Mouse (Mus musculus): ENCODE data around the gene Hist1h4k. TPM values are rescaled to one million over a fixed set of nuclear protein-coding genes. Genes with fewer than 3 reads are reported as not detected.
"Not testable (repeated sequence)": the region's sequence is repeated elsewhere in the genome, so short reads cannot be mapped to it uniquely, and the experiment has no call there.

The Hist1h4k gene
- total and polyA plus RNA-seq, 2 experiments from 2014 or later = 0.80 to 434 TPM

DNA sequence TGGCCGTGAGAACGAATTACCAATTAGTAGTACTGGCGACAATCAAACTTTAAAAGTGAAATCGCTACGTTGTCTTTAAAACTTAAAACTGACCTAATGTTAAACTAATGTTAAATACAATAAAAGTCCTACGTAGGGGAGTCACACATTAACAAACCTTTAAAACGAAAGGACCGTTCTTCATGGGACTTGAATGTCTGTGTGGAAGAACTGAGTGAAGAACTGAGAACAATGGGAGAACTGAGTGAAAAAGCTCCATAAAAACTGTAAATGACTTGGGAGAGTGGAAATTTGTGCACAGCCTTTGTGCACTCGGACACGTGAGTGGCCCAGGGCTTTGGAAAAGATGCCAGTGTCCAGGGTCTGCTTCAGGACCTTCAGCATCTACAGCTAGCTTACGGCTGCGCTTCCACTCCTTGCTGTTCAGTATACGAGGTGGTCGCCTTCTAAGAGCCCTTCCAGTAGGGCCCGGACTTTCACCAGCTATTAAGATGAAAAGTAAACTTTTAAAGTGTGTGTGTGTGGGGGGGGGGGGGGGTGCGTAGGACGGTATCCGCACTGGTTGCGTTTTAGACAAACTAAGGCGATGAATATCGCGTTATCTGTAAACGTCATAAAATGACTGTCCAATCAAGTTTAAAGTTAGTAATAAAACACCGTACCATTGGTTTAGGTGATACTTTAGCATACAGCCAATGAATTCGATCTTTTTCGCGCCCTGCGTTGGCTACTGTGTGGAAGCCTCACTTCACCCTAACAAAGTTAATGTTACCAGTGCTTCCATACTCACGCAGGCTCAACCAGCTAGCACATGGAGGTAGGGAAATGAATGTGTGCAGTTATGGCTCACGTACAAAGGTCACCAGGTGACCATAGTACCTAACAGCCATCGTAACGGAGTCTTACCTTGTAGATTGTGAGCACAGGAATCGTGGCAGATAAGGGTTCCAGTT is 28.8 kb upstream of the Hist1h4k start:
- Histone ChIP-seq H3K4me1 (ENCODE audit: insufficient read depth, low read length) (peaks cover 11% of the 10 kb centered on the region), H3K9ac (replicated peaks; ENCODE audit: low read length, poor library complexity, severe bottlenecking) (peak overlapping the region; percentile 51), H3K4me3 (ENCODE audit: low read depth, low read length) (peak overlapping the region; percentile 52), H3K36me3 (ENCODE audit: insufficient read depth, low read length) (no peaks in the 10 kb centered on the region), H3K9me3 (ENCODE audit: low read length) (no peaks in the 10 kb centered on the region), H3K27ac (ENCODE audit: low read depth, low read length) (peak overlapping the region; percentile 34; the same call in 1 of the 2 replicates), H3K27me3 (ENCODE audit: insufficient read depth, low read length) (no peaks in the 10 kb centered on the region), H3K4me2 (ENCODE audit: low read depth, low read length, poor library complexity, severe bottlenecking) (peak overlapping the region; percentile 86)
- TF ChIP-seq CTCF (IDR thresholded peaks at IDR 0.05) = no peak
- DNase-seq (ENCODE audit: low spot score) (peak; percentile 97), ATAC-seq (ENCODE audit: low FRiP score) (peak; percentile 94)
- 3% methylated on average over 33 of the region's 33 CpGs for WGBS

DNA sequence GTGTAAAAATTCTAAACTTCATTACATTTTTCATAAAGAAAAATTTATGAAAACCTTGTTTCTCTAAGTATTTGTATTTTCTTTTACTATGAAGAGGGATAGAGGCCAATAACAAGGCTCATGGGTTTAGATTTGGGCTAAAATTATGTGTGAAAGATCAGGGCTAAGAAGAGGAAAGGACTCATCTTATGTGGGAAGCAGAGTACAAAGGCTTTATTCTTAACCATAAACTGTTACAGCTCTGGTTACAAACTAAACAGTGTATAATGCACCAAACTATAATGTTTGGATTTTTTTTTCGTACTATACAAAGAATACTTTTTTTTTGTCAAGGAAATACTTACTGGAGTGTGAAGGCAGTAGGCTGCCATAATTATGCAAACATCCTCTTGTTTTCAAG is 5.4 kb upstream of the Hist1h4k start:
- 77% methylated on average over 1 of the region's 1 CpGs for WGBS
- no peak for ATAC-seq (ENCODE audit: low FRiP score)
- DNase-seq (ENCODE audit: low spot score) = no peak

DNA sequence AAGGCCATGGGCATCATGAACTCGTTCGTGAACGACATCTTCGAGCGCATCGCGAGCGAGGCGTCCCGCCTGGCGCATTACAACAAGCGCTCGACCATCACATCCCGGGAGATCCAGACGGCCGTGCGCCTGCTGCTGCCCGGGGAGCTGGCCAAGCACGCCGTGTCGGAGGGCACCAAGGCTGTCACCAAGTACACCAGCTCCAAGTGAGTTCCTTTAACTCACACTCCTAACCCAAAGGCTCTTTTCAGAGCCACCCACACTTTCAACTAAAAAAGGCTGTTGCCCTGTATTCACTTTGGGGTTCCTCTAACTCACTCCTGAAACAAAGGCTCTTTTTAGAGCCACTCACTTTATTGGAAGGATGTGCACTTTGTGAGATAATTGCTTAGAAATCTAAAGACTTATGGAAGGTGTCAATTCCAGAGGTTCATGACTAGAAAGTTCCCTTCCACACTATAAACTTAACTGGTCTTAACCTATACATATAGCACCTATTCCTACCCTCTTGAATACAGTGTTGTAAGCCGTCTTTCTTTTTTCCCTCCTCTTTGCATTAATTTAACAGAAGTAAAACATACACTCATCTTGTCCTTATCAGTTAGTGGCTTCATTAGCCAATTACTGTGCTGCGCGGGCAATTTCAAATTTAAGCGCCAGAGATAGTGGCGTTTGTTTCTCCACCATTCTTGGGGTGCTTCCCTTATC is 4.1 kb upstream of the Hist1h4k start:
- Histone ChIP-seq H3K4me2 (ENCODE audit: low read depth, low read length, poor library complexity, severe bottlenecking) (peak overlapping the region; percentile 61), H3K27ac (ENCODE audit: low read depth, low read length) (peak overlapping the region; percentile 84; the same call in 1 of the 2 replicates), H3K4me3 (ENCODE audit: low read depth, low read length) (peak overlapping the region; percentile 39)
- not testable (repeated sequence) for H3K9me3 ChIP-seq (ENCODE audit: low read length); H3K36me3 ChIP-seq (ENCODE audit: insufficient read depth, low read length); H3K4me1 ChIP-seq (ENCODE audit: insufficient read depth, low read length); H3K27me3 ChIP-seq (ENCODE audit: insufficient read depth, low read length); H3K9ac ChIP-seq (replicated peaks; ENCODE audit: low read length, poor library complexity, severe bottlenecking); ATAC-seq (ENCODE audit: low FRiP score)
- under 1% methylated on average over 23 of the region's 26 CpGs for WGBS
- DNase-seq (ENCODE audit: low spot score) = peak; percentile 67

More for the DNA sequence above, 5.4 kb upstream of the Hist1h4k start:
- no peaks in the 10 kb centered on the region for H3K4me1 ChIP-seq (ENCODE audit: insufficient read depth, low read length)
- no peaks in the 10 kb centered on the region for H3K9me3 ChIP-seq (ENCODE audit: low read length)
- no peak overlapping the region for H3K4me3 ChIP-seq (ENCODE audit: low read depth, low read length)
- no peak for TF ChIP-seq CTCF (IDR thresholded peaks at IDR 0.05)
- no peaks in the 10 kb centered on the region for H3K27me3 ChIP-seq (ENCODE audit: insufficient read depth, low read length)
- no peak overlapping the region for H3K9ac ChIP-seq (replicated peaks; ENCODE audit: low read length, poor library complexity, severe bottlenecking)
- H3K27ac ChIP-seq (ENCODE audit: low read depth, low read length) = no peak overlapping the region
- H3K36me3 ChIP-seq (ENCODE audit: insufficient read depth, low read length) = no peaks in the 10 kb centered on the region
- no peak overlapping the region for H3K4me2 ChIP-seq (ENCODE audit: low read depth, low read length, poor library complexity, severe bottlenecking)

- ATAC-seq (ENCODE audit: low FRiP score) = peak; percentile 97
- not testable (repeated sequence) for H3K9me3 ChIP-seq (ENCODE audit: low read length); H3K27me3 ChIP-seq (ENCODE audit: insufficient read depth, low read length); H3K4me1 ChIP-seq (ENCODE audit: insufficient read depth, low read length); H3K36me3 ChIP-seq (ENCODE audit: insufficient read depth, low read length)
- peak; percentile 97 for DNase-seq (ENCODE audit: low spot score)
- TF ChIP-seq CTCF (IDR thresholded peaks at IDR 0.05) = peak; percentile 41
- WGBS = under 1% methylated on average over 30 of the region's 50 CpGs
- Histone ChIP-seq H3K27ac (ENCODE audit: low read depth, low read length) (peak within 1 kb of the TSS; percentile 84), H3K4me3 (ENCODE audit: low read depth, low read length) (peak within 1 kb of the TSS; percentile 39), H3K9ac (replicated peaks; ENCODE audit: low read length, poor library complexity, severe bottlenecking) (0 out of 2 replicates have a peak within 1 kb of the TSS, but pooled peaks have one; percentile 24), H3K4me2 (ENCODE audit: low read depth, low read length, poor library complexity, severe bottlenecking) (peak within 1 kb of the TSS; percentile 61)
These were observed 3.4 kb upstream of the Hist1h4k start, which contains the start of the genes Hist1h2ak and Hist1h2bn for GRCm38 (mm10) chr13:21753524-21754285. Gene Hist1h2ak (minus strand): TSS chr13:21753827. Gene Hist1h2bn (plus strand): TSS chr13:21754123.

GRCm38 (mm10) chr13:21753051-21753523 is 2.8 kb upstream of the Hist1h4k start:
- no peaks in the 10 kb centered on the region for H3K9me3 ChIP-seq (ENCODE audit: low read length)
- under 1% methylated on average over 10 of the region's 10 CpGs for WGBS
- no peak for ATAC-seq (ENCODE audit: low FRiP score)

More at GRCm38 (mm10) chr13:21753051-21753523, 2.8 kb upstream of the Hist1h4k start:
- no peak for TF ChIP-seq CTCF (IDR thresholded peaks at IDR 0.05)
- Histone ChIP-seq H3K4me2 (ENCODE audit: low read depth, low read length, poor library complexity, severe bottlenecking) (peak overlapping the region; percentile 61), H3K4me3 (ENCODE audit: low read depth, low read length) (peak overlapping the region; percentile 39), H3K27me3 (ENCODE audit: insufficient read depth, low read length) (no peaks in the 10 kb centered on the region), H3K4me1 (ENCODE audit: insufficient read depth, low read length) (no peaks in the 10 kb centered on the region), H3K27ac (ENCODE audit: low read depth, low read length) (peak overlapping the region; percentile 84), H3K9ac (replicated peaks; ENCODE audit: low read length, poor library complexity, severe bottlenecking) (0 out of 2 replicates have a peak overlapping the region, but pooled peaks have one; percentile 24), H3K36me3 (ENCODE audit: insufficient read depth, low read length) (no peaks in the 10 kb centered on the region)
- no peak for DNase-seq (ENCODE audit: low spot score)
